Mouse (Mus musculus) liver, embryonic 14.5 days (tissue): ENCODE measurements at regions not wholly inside any gene's neighbourhood (a gene's known extent, or its start where the extent isn't known, plus 50 kb on each side); places are given as distances from the start of the nearest gene placed in this dataset.
A peak's percentile ranks its signal among the peaks of the same experiment; 100 is the strongest.

Experiments used
- ATAC-seq: fragments of 200-750 bp; cut with Nextera tagmentation; 2 replicates; pipeline ENCODE4 v1.8.0; 2017; ENCODE audit warnings: moderate number of reproducible peaks, mild to moderate bottlenecking, moderate library complexity; ENCODE audit not compliant: insufficient read depth
- DNase-seq, 3 experiments: peaks; one replicate each; pipeline ENCODE4 v3.0.0-alpha.2; 2012 to 2013; ENCODE audit warnings: low read depth in 3 of 3, low spot score in 3 of 3
- H3K27ac ChIP-seq: fragments of 300-500 bp; sonication (generic); 2 replicates; pipeline ENCODE4 v1.5.1; 2014; ENCODE audit warnings: moderate library complexity, mild to moderate bottlenecking, control low read depth, inconsistent platforms
- H3K27me3 ChIP-seq: fragments of 300-500 bp; sonication (generic); 2 replicates; pipeline ENCODE4 v1.6.1; 2014; ENCODE audit warnings: mild to moderate bottlenecking, low read length, moderate library complexity; ENCODE audit not compliant: control insufficient read depth, insufficient read depth
- H3K36me3 ChIP-seq: fragments of 300-500 bp; sonication (generic); replicated peaks from 2 replicates; pipeline ENCODE4 v1.6.1; 2014; ENCODE audit warnings: low read depth; ENCODE audit not compliant: control insufficient read depth, insufficient read depth
- H3K4me1 ChIP-seq, 2 experiments: fragments of 200-500 bp in 1 of 2; fragments of 300-500 bp in 1 of 2; sonication (generic) in 1 of 2; replicated peaks; 2 replicates each; pipeline ENCODE4 v1.6.1; 2012 to 2014; ENCODE audit warnings: antibody characterized with exemption in 1 of 2, inconsistent platforms in 1 of 2, low read length in 1 of 2; ENCODE audit not compliant: control insufficient read depth in 2 of 2, insufficient read depth in 2 of 2
- H3K4me2 ChIP-seq: fragments of 300-500 bp; sonication (generic); 2 replicates; pipeline ENCODE4 v1.6.1; 2014; ENCODE audit warnings: low read depth, mild to moderate bottlenecking, control low read depth, moderate library complexity
- H3K4me3 ChIP-seq, 2 experiments: fragments of 200-500 bp in 1 of 2; fragments of 300-500 bp in 1 of 2; sonication (generic) in 1 of 2; 2 replicates each; pipeline ENCODE4 v1.5.1; 2012 to 2014; ENCODE audit warnings: low read depth in 2 of 2, low read length in 2 of 2, mild to moderate bottlenecking in 2 of 2, control low read depth in 1 of 2, inconsistent platforms in 1 of 2, moderate library complexity in 1 of 2; ENCODE audit not compliant: insufficient read depth in 1 of 2
- H3K9ac ChIP-seq: fragments of 300-500 bp; sonication (generic); replicated peaks from 2 replicates; pipeline ENCODE4 v1.6.1; 2014; ENCODE audit warnings: mild to moderate bottlenecking, control low read depth, moderate library complexity
- H3K9me3 ChIP-seq: fragments of 300-500 bp; sonication (generic); 2 replicates; pipeline ENCODE4 v1.6.1; 2016; ENCODE audit warnings: low read length, mixed read lengths; ENCODE audit not compliant: control insufficient read depth
- CTCF ChIP-seq: IDR thresholded peaks from 2 replicates; pipeline ENCODE4 v1.5.1; 2016; ENCODE audit warnings: antibody characterized with exemption, low read depth, control low read depth
- EP300 ChIP-seq: IDR thresholded peaks from 2 replicates; pipeline ENCODE4 v1.6.1; 2016; ENCODE audit warnings: antibody characterized with exemption, low read depth
- WGBS: fragments of 180-500 bp; shearing (Covaris S2); extraction: QIAGEN DNeasy Blood & Tissue Kit; methylation state at CpG from one replicate; pipeline ENCODE4 v1.1.7; 2014; ENCODE audit not compliant: insufficient replicate concordance; 5-methylcytosine and 5-hydroxymethylcytosine counted together

DNA sequence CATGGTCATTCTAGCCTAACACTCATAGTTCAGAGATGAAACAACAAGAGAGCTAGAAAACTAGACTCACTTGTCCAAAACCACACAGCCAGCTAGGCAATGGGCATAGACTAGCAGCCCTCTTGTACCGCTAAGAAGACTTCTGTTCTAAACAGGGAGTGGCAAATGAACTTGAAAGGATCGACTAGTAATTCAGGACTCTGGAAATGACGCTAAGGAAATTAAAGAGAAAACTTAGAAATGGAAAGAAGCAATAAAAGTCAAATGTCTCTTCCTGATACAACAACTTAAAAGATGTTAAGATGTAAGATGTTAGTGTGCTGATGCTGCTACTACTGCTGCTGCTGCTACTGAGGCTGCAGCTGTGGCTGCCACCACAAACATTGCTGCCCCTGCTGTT is 293.7 kb upstream of the 4930412O13Rik start:
- Histone ChIP-seq H3K36me3 (no peaks in the 10 kb centered on the region), H3K27me3 (no peaks in the 10 kb centered on the region), H3K9me3 (no peaks in the 10 kb centered on the region), H3K4me1 (no peaks in the 10 kb centered on the region), H3K4me3 (no peak overlapping the region), H3K4me2 (no peak overlapping the region), H3K9ac (no peak overlapping the region), H3K27ac (no peak overlapping the region)
- 62% methylated on average over 3 of the region's 3 CpGs for WGBS
- DNase-seq (no peak), ATAC-seq (no peak)
- no peak for TF ChIP-seq CTCF
- TF ChIP-seq EP300, result no peak

DNA sequence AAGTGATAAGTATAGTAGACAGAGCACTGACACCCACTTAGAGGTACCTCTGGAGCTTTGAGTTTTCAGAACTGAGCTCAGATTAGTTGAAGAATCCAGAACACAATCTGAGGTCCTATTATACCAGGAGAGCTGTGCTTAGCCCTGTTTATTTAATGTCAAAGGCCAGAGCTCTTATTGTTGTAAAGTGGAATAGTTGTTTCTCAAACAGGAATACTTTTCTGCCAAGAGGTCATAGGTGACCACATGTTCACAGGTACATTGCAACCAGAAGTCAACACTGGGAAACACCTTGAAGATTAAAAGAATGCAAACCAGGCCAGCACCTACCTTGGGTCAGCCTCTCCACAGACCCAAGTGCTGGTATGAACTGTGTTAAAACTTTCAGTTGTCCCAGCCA is 291.9 kb upstream of the 4930412O13Rik start:
- ATAC-seq, result no peak
- H3K36me3 ChIP-seq, result no peaks in the 10 kb centered on the region
- H3K4me2 ChIP-seq, result no peak overlapping the region
- H3K4me1 ChIP-seq, result no peaks in the 10 kb centered on the region
- no peak overlapping the region for H3K9ac ChIP-seq
- H3K4me3 ChIP-seq, result no peak overlapping the region
- H3K27ac ChIP-seq, result no peak overlapping the region
- no peak for DNase-seq
- TF ChIP-seq EP300, result no peak
- no peak for TF ChIP-seq CTCF
- H3K9me3 ChIP-seq, result no peaks in the 10 kb centered on the region
- H3K27me3 ChIP-seq, result no peaks in the 10 kb centered on the region

DNA sequence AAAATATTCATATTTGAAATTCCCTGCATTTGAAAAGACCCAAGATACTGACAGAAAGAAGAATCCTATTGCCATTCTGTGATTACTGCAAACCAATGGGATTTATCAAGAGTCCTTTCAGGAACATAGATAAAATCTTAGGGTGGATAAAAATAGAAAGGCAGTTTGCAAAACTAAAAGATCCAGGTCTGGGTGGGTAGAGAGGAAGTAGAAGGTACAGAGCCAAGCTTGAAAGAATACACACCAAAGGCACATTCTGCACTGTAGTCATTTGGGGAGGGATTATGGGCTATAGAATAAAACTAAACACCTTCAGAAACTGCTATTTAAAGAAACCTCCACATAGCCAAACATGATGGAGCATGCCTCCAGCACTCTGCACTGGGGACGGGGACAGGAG is 288.5 kb upstream of the 4930412O13Rik start:
- no peaks in the 10 kb centered on the region for H3K27me3 ChIP-seq
- WGBS, result 63% methylated on average over 1 of the region's 1 CpGs
- no peak overlapping the region for H3K9ac ChIP-seq
- H3K36me3 ChIP-seq, result no peaks in the 10 kb centered on the region
- no peaks in the 10 kb centered on the region for H3K4me1 ChIP-seq
- H3K4me2 ChIP-seq, result no peak overlapping the region
- DNase-seq, result no peak
- H3K27ac ChIP-seq, result no peak overlapping the region
- TF ChIP-seq EP300 (no peak), CTCF (no peak)
- no peak overlapping the region for H3K4me3 ChIP-seq
- ATAC-seq, result no peak
- no peaks in the 10 kb centered on the region for H3K9me3 ChIP-seq

DNA sequence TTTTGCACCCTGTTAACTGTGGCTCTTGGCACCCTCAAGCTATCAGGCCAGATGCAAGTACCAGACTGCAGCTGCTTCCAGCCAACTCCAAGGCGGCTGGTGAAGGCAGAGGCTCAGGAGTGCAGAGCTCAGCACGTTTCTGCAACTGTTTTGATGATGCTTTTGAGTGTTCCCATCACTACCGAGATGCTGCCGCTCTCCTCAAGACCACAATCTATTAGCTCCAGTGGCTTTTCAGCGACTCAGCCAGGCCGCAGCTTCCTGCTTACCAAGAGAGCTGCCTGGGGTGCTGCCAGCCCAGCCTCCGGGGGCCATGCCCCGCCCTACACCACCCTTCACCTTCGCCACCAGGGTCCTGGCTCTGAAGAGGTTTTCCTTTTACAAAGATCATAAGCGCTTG is 287.1 kb upstream of the 4930412O13Rik start:
- ATAC-seq (no peak), DNase-seq (peak in 1 of 3 experiments; percentile 1)
- Histone ChIP-seq H3K9ac (no peak overlapping the region), H3K4me1 (no peaks in the 10 kb centered on the region), H3K27me3 (no peaks in the 10 kb centered on the region), H3K36me3 (no peaks in the 10 kb centered on the region), H3K4me3 (no peak overlapping the region), H3K4me2 (no peak overlapping the region), H3K9me3 (no peaks in the 10 kb centered on the region), H3K27ac (no peak overlapping the region)
- 9% methylated on average over 10 of the region's 10 CpGs for WGBS
- TF ChIP-seq CTCF (no peak), EP300 (no peak)

DNA sequence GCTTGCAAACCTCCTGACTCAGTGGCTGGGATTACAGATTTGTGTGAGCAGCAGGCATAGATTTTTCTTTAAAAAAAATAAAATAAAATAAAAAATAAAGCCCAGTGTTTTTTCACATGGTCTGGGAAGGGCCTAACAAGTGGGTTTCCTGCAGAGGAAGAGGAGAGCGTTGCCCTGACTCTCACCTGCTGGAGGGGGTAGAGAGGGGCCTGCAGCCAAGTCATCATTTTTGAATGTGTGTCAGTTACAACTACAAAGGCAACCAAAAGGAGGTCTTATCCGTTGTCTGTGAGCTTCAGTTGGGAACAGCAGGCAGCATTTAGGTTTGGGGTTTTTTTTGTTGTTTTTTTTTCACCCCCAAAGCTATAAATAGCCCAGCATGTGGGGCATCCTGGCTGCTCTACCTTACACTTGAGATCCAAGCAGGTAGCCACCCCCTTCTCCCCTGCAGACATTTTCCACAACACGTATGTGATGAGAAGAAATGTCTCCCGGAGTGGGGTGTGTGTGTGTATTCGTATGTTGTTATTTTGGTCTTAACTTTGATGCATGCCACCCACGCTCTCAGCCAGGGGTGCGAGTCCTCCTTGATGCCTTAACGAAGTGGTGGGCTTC is 285.7 kb upstream of the 4930412O13Rik start:
- Histone ChIP-seq H3K27ac (no peak overlapping the region), H3K4me1 (no peaks in the 10 kb centered on the region), H3K9me3 (no peaks in the 10 kb centered on the region), H3K36me3 (no peaks in the 10 kb centered on the region), H3K27me3 (no peaks in the 10 kb centered on the region), H3K9ac (no peak overlapping the region), H3K4me3 (no peak overlapping the region), H3K4me2 (no peak overlapping the region)
- no peak for ATAC-seq
- DNase-seq, result no peak
- WGBS, result 49% methylated on average over 8 of the region's 8 CpGs
- TF ChIP-seq CTCF (no peak), EP300 (no peak)
